ENCODE assay signal across 8 mouse cellular contexts in genomic region chr9:43737331-43737730, GRCm38 (mm10). TPM values are rescaled to one million over a fixed set of nuclear protein-coding genes. Genes with fewer than 3 reads are reported as not detected.
DNase-seq lines count a peak whose midpoint lies in the region; ATAC-seq and TF ChIP-seq lines count a peak whose summit lies in the region.

No protein-coding gene starts in this region.

- no peak for DNase-seq in forebrain, embryonic 11.5 days (ENCODE audit: low spot score)
- no peak for DNase-seq in left cerebral cortex, adult 18-20 months (ENCODE audit: low spot score in 2 of 2)
- DNase-seq in frontal cortex, adult 2 months (ENCODE audit: extremely low spot score in 1 of 2, low spot score in 1 of 2) = no peak
- DNase-seq in layer of hippocampus, adult 11-12 months (ENCODE audit: low spot score) = no peak

- no peaks in the 10 kb centered on the region for H3K9me3 ChIP-seq in forebrain, embryonic 12.5 days
- H3K9me3 ChIP-seq in forebrain, embryonic 11.5 days (ENCODE audit: control insufficient read depth, low read length) = no peaks in the 10 kb centered on the region
- no peaks in the 10 kb centered on the region for H3K9me3 ChIP-seq in E14TG2a.4 (ENCODE audit: low read length)
- no peaks in the 10 kb centered on the region for H3K9me3 ChIP-seq in heart, embryonic 15.5 days (replicated peaks)
- H3K9me3 ChIP-seq in lung, embryonic 16.5 days (ENCODE audit: control insufficient read depth, low read length) = no peaks in the 10 kb centered on the region

- peaks cover 11% of the 10 kb centered on the region for H3K27me3 ChIP-seq in forebrain, embryonic 12.5 days
- no peaks in the 10 kb centered on the region for H3K27me3 ChIP-seq in forebrain, embryonic 11.5 days (ENCODE audit: control insufficient read depth, insufficient read depth, low read length)
- peaks cover 3% of the 10 kb centered on the region; the same call in 1 of the 2 replicates for H3K27me3 ChIP-seq in E14TG2a.4 (ENCODE audit: insufficient read depth, low read length)
- H3K27me3 ChIP-seq in heart, embryonic 15.5 days = peaks cover 34% of the 10 kb centered on the region
- no peaks in the 10 kb centered on the region; the same call in 1 of the 2 replicates for H3K27me3 ChIP-seq in lung, embryonic 16.5 days (ENCODE audit: control insufficient read depth, insufficient read depth, low read depth, low read length)

- H3K9ac ChIP-seq in forebrain, embryonic 12.5 days = no peak overlapping the region
- no peak overlapping the region for H3K9ac ChIP-seq in forebrain, embryonic 11.5 days (ENCODE audit: low read length)
- no peak overlapping the region for H3K9ac ChIP-seq in heart, embryonic 15.5 days
- peak overlapping the region; percentile 31; the same call in 1 of the 2 replicates for H3K9ac ChIP-seq in lung, embryonic 16.5 days (ENCODE audit: low read length)

- H3K27ac ChIP-seq in forebrain, embryonic 12.5 days = no peak overlapping the region
- no peak overlapping the region for H3K27ac ChIP-seq in forebrain, embryonic 11.5 days (ENCODE audit: low read depth, low read length)
- no peak overlapping the region for H3K27ac ChIP-seq in heart, embryonic 15.5 days
- H3K27ac ChIP-seq in lung, embryonic 16.5 days (ENCODE audit: low read length) = peak overlapping the region; percentile 87

- H3K4me2 ChIP-seq in forebrain, embryonic 12.5 days = peak overlapping the region; percentile 46
- H3K4me2 ChIP-seq in forebrain, embryonic 11.5 days (ENCODE audit: low read depth, low read length, severe bottlenecking) = no peak overlapping the region
- H3K4me2 ChIP-seq in heart, embryonic 15.5 days = peak overlapping the region; percentile 30; the same call in 1 of the 2 replicates
- peak overlapping the region; percentile 44 for H3K4me2 ChIP-seq in lung, embryonic 16.5 days (ENCODE audit: low read depth, low read length)

- no peak for ATAC-seq in forebrain, embryonic 12.5 days (ENCODE audit: low FRiP score)
- ATAC-seq in forebrain, embryonic 11.5 days (replicated peaks; ENCODE audit: low FRiP score) = no peak
- ATAC-seq in heart, embryonic 15.5 days (replicated peaks; ENCODE audit: insufficient number of reproducible peaks, insufficient read depth, low FRiP score, low read depth) = no peak
- ATAC-seq in lung, embryonic 16.5 days (ENCODE audit: low read depth) = peak; percentile 44

- H3K36me3 ChIP-seq in forebrain, embryonic 12.5 days (replicated peaks) = no peaks in the 10 kb centered on the region
- no peaks in the 10 kb centered on the region for H3K36me3 ChIP-seq in forebrain, embryonic 11.5 days (ENCODE audit: control insufficient read depth, insufficient read depth, low read length)
- H3K36me3 ChIP-seq in E14TG2a.4 (ENCODE audit: insufficient read depth, low read length) = no peaks in the 10 kb centered on the region
- no peaks in the 10 kb centered on the region for H3K36me3 ChIP-seq in heart, embryonic 15.5 days
- no peaks in the 10 kb centered on the region for H3K36me3 ChIP-seq in lung, embryonic 16.5 days (ENCODE audit: control insufficient read depth, insufficient read depth, low read length)

- 11% methylated on average over 3 of the region's 3 CpGs for WGBS in forebrain, embryonic 12.5 days
- WGBS in forebrain, embryonic 11.5 days = 15% methylated on average over 3 of the region's 3 CpGs
- 31% methylated on average over 3 of the region's 3 CpGs for WGBS in heart, embryonic 15.5 days
- WGBS in lung, embryonic 16.5 days = 5% methylated on average over 3 of the region's 3 CpGs

- H3K4me3 ChIP-seq in forebrain, embryonic 12.5 days (replicated peaks) = no peak overlapping the region
- no peak overlapping the region for H3K4me3 ChIP-seq in forebrain, embryonic 11.5 days (ENCODE audit: low read depth, low read length)
- peak overlapping the region; percentile 41 for H3K4me3 ChIP-seq in E14TG2a.4 (replicated peaks; ENCODE audit: low read length)
- no peak overlapping the region for H3K4me3 ChIP-seq in heart, embryonic 15.5 days
- no peak overlapping the region for H3K4me3 ChIP-seq in lung, embryonic 16.5 days (ENCODE audit: low read length)

- no peak for TF ChIP-seq CTCF in E14TG2a.4 (conservative IDR thresholded peaks at IDR 0.05; ENCODE audit: low read length)

- H3K4me1 ChIP-seq in forebrain, embryonic 12.5 days = peaks cover 33% of the 10 kb centered on the region
- peaks cover 12% of the 10 kb centered on the region; the same call in 1 of the 2 replicates for H3K4me1 ChIP-seq in forebrain, embryonic 11.5 days (replicated peaks; ENCODE audit: control insufficient read depth, insufficient read depth, low read length)
- peaks cover 91% of the 10 kb centered on the region for H3K4me1 ChIP-seq in E14TG2a.4 (replicated peaks; ENCODE audit: low read depth, low read length)
- peaks cover 11% of the 10 kb centered on the region for H3K4me1 ChIP-seq in heart, embryonic 15.5 days (replicated peaks)
- H3K4me1 ChIP-seq in lung, embryonic 16.5 days (replicated peaks; ENCODE audit: control insufficient read depth, insufficient read depth, low read length) = peaks cover 25% of the 10 kb centered on the region

RNA-seq across cellular contexts. Expression of gene Nectin1, which starts 6.5 kb away (rescaled TPM):
- polyA plus RNA-seq in forebrain, embryonic 12.5 days (2016; fragmentation: Nextera tagmentation; extraction: Ambion mirVana) = 11.4 and 12.1 TPM in 2 replicates
- 12.3 and 12.4 TPM in 2 replicates for polyA plus RNA-seq in forebrain, embryonic 11.5 days (2014; fragmentation: Nextera tagmentation; extraction: Ambion mirVana)
- 1.0 and 2.9 TPM in 2 replicates for polyA plus RNA-seq in heart, embryonic 15.5 days (2015; fragmentation: Nextera tagmentation; extraction: Ambion mirVana)
- 3.9 and 4.6 TPM in 2 replicates for polyA plus RNA-seq in lung, embryonic 16.5 days (2015; fragmentation: Nextera tagmentation; extraction: Ambion mirVana)
- total RNA-seq in left cerebral cortex, adult 18-20 months (2021) = 10 to 100 TPM; 91.6 to 92.4 TPM
- polyA plus RNA-seq in frontal cortex, adult 2 months (2012; rRNA removed) = 22.4 and 25.7 TPM in 2 replicates
